Mouse (Mus musculus) olfactory bulb, adult 2 months (tissue): ENCODE measurements around the gene Nim1k. TPM values are rescaled to one million over a fixed set of nuclear protein-coding genes. Genes with fewer than 3 reads are reported as not detected.
"Not testable (repeated sequence)": the region's sequence is repeated elsewhere in the genome, so short reads cannot be mapped to it uniquely, and the experiment has no call there.

Source experiments
- H3K27ac ChIP-seq: fragments of 200-500 bp; 2 replicates; pipeline ENCODE4 v1.5.1; 2012; ENCODE audit warnings: low read depth, low read length; ENCODE audit not compliant: insufficient read depth
- H3K4me1 ChIP-seq: fragments of 200-500 bp; 2 replicates; pipeline ENCODE4 v1.6.1; 2012; ENCODE audit warnings: low read length; ENCODE audit not compliant: control insufficient read depth, insufficient read depth
- H3K4me3 ChIP-seq: fragments of 200-500 bp; 2 replicates; pipeline ENCODE4 v1.5.1; 2012; ENCODE audit warnings: mild to moderate bottlenecking, low read depth, low read length, moderate library complexity; ENCODE audit not compliant: insufficient read depth
- CTCF ChIP-seq: fragments of 200-500 bp; IDR thresholded peaks from 2 replicates; pipeline ENCODE4 v1.5.1; 2012; ENCODE audit warnings: low read depth, mild to moderate bottlenecking, low read length, moderate library complexity; ENCODE audit not compliant: insufficient read depth
- POLR2A ChIP-seq: fragments of 200-500 bp; IDR thresholded peaks from 2 replicates; pipeline ENCODE4 v1.6.1; 2012; ENCODE audit warnings: mild to moderate bottlenecking, low read depth, low read length, moderate library complexity; ENCODE audit not compliant: insufficient read depth
- WGBS: fragments of 180-500 bp; shearing (Covaris S2); methylation state at CpG from one replicate; pipeline ENCODE4 v1.1.7; 2018; 5-methylcytosine and 5-hydroxymethylcytosine counted together
- polyA plus RNA-seq: library from polyadenylated mRNA; stranded (reverse); fragments of >200 nt; gene quantifications from 2 replicates; pipeline ENCODE4 v1.2.4, GENCODE M21; 2012; ENCODE audit warnings: low replicate concordance; ENCODE audit not compliant: missing spikeins, insufficient read depth, insufficient read length

Gene Nim1k
- polyA plus RNA-seq, 1 experiment, result not detected

DNA sequence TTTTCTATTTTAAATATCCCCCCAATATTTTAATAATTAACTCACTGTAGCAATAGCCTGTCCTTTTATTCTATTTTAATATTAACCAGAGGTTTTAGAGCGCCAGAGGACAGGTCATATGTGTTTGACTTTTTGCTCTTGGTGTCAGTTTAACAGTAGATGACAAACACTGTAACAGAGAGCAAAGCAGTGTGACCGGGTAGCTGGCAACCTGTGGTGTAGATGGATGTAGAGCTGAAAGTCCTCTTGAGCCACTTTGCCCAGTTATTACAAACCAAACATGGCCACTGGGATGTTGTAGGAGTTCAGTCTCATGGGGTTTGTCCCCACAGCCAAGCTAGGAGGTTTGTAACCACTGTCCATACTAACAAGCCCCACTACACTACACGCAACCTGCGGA is 57.2 kb downstream of the Nim1k start:
- Histone ChIP-seq H3K27ac (no peak overlapping the region), H3K4me3 (no peak overlapping the region), H3K4me1 (peaks cover 5% of the 10 kb centered on the region; the same call in 1 of the 2 replicates)
- WGBS, result 90% methylated on average over 4 of the region's 4 CpGs
- no peak for TF ChIP-seq POLR2A
- no peak for TF ChIP-seq CTCF

- H3K27ac ChIP-seq, result no peak overlapping the region
- peaks cover 2% of the 10 kb centered on the region; the same call in 1 of the 2 replicates for H3K4me1 ChIP-seq
- 34% methylated on average over 1 of the region's 1 CpGs for WGBS
- no peak overlapping the region for H3K4me3 ChIP-seq
- no peak for TF ChIP-seq POLR2A
- TF ChIP-seq CTCF, result no peak
Measured at GRCm38 (mm10) chr13:119696496-119696895, 59.2 kb downstream of the Nim1k start.

DNA sequence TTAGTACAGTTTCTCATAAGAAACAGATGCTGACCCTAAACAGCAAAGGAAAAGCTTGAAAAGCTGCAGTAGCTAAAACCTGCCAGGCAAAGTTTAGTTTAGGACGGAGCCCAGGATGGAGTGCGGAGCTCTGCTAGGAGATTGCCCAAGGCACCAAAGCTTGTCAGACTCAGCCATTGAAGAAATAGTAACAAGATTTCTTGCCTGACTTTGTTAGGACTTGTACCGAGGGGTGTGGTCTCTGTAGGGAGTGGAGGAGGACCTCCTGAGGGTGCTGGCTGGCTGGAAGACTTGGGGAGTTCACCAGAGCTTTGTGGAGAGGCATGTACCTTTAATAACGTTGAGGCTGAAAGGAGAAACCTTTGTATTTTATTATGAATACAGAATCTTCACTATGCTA is 60.0 kb downstream of the Nim1k start:
- no peak overlapping the region for H3K4me3 ChIP-seq

GRCm38 (mm10) chr13:119691958-119692357 is 63.7 kb downstream of the Nim1k start:
- 52% methylated on average over 3 of the region's 3 CpGs for WGBS
- H3K27ac ChIP-seq, H3K4me1 ChIP-seq, H3K4me3 ChIP-seq: not testable (repeated sequence)

More for the DNA sequence above, 60.0 kb downstream of the Nim1k start:
- 47% methylated on average over 4 of the region's 4 CpGs for whole genome bisulfite sequencing
- TF ChIP-seq CTCF (no peak), POLR2A (no peak)
- no peak overlapping the region for H3K27ac ChIP-seq
- H3K4me1 ChIP-seq, result peaks cover 5% of the 10 kb centered on the region; the same call in 1 of the 2 replicates

- TF ChIP-seq CTCF (no peak), POLR2A (no peak)
- H3K27ac ChIP-seq, result peak overlapping the region; percentile 88
- H3K4me3 ChIP-seq, result peak overlapping the region; percentile 92
- peaks cover 8% of the 10 kb centered on the region; the same call in 1 of the 2 replicates for H3K4me1 ChIP-seq
- 2% methylated on average over 7 of the region's 7 CpGs for WGBS
Measured at GRCm38 (mm10) chr13:119690876-119691620, 64.6 kb downstream of the Nim1k start.

- H3K27ac ChIP-seq, result peak within 1 kb of the TSS; percentile 88
- TF ChIP-seq CTCF (no peak), POLR2A (peak; percentile 85)
- peak within 1 kb of the TSS; percentile 92 for H3K4me3 ChIP-seq
- WGBS, result under 1% methylated on average over 58 of the region's 59 CpGs
- peaks cover 5% of the 10 kb centered on the region; the same call in 1 of the 2 replicates for H3K4me1 ChIP-seq
Measured at GRCm38 (mm10) chr13:119690039-119690728, 65.5 kb downstream of the Nim1k start, which contains the start of gene Hmgcs1. Hmgcs1 (plus strand) TSS chr13:119690379.

DNA sequence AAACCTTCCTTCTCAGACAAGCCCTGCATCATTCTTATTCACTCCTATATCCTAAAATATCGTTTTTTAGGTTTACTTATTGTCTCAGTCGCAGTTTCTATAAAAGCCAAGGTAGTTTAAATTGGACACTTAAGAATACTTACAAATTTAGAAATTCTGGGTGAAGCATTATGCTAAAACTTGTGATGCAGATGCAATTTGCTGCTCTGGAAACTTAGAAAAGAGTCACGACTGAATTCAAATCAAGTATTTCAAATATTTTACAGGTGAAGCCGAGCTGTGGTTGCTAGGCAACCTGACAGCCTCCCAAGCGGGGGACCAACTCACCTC is 66.0 kb downstream of the Nim1k start:
- Histone ChIP-seq H3K4me3 (peak overlapping the region; percentile 48), H3K27ac (no peak overlapping the region), H3K4me1 (peaks cover 5% of the 10 kb centered on the region; the same call in 1 of the 2 replicates)
- WGBS, result 4% methylated on average over 5 of the region's 5 CpGs
- TF ChIP-seq POLR2A, result no peak
- TF ChIP-seq CTCF, result no peak

DNA sequence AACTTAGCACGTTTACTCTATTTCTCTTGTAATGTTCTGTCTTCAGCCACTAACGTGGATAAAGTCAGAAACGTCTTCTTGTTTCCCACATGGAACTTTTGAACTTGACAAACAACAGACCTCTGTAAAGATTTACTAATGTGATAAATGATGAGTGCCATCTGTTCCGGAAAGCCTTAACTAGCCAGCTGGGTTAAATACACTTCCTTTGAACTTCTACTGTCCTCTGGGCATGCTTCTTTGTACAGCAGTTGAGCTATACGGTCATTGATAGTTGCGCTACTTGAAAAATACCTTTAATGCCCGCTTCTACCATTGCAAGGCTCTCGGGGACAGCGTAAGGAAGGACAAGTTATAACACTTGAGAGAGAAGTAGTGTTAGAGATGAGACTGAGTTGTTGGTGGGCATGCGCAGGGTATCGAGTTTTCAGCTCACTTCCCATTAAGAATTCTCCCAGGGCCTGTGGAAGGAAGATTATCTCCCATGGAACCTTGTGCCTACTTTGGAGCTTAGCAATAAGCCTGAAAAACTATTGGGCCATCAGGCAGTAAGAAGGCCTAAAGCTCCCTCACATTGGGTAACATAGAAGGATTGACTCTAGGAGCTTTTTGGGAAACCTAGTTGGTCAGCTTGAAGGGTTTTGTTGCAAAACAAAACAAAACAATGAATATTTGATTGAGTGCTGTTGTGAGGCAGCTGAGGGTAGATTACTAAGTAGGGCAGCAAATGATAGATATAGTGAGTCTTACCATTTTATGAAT is 71.1 kb downstream of the Nim1k start:
- Histone ChIP-seq H3K27ac (no peak overlapping the region), H3K4me1 (peaks cover 10% of the 10 kb centered on the region), H3K4me3 (no peak overlapping the region)
- WGBS, result 86% methylated on average over 11 of the region's 11 CpGs
- TF ChIP-seq CTCF (no peak), POLR2A (no peak)

GRCm38 (mm10) chr13:119681161-119681560 is 74.5 kb downstream of the Nim1k start:
- WGBS, result 53% methylated on average over 3 of the region's 3 CpGs

More at GRCm38 (mm10) chr13:119681161-119681560, 74.5 kb downstream of the Nim1k start:
- TF ChIP-seq POLR2A, result no peak
- TF ChIP-seq CTCF, result no peak
- Histone ChIP-seq H3K27ac (no peak overlapping the region), H3K4me1 (peaks cover 7% of the 10 kb centered on the region), H3K4me3 (no peak overlapping the region)
